Mouse (Mus musculus) olfactory bulb, adult 2 months (tissue): ENCODE measurements around the gene Ampd2.

Experiments used
- CTCF ChIP-seq: fragments of 200-500 bp; IDR thresholded peaks from 2 replicates; pipeline ENCODE4 v1.5.1; 2012; ENCODE audit warnings: low read depth, mild to moderate bottlenecking, low read length, moderate library complexity; ENCODE audit not compliant: insufficient read depth
- POLR2A ChIP-seq: fragments of 200-500 bp; IDR thresholded peaks from 2 replicates; pipeline ENCODE4 v1.6.1; 2012; ENCODE audit warnings: mild to moderate bottlenecking, low read depth, low read length, moderate library complexity; ENCODE audit not compliant: insufficient read depth

GRCm38 (mm10) chr3:108076836-108077235, 9.6 kb downstream of the Ampd2 start:
- TF ChIP-seq POLR2A, result no peak
- TF ChIP-seq CTCF, result no peak
